Mouse (Mus musculus) adrenal gland, postnatal 0 days (tissue): ENCODE data around the gene Ctnnb1. TPM values are rescaled to one million over a fixed set of nuclear protein-coding genes. Genes with fewer than 3 reads are reported as not detected.

Experiments used
- microRNA-seq: library from miRNA; unstranded; fragments of <30 nt; microRNA quantifications from one replicate; pipeline ENCODE4, GENCODE M21; 2016; ENCODE audit warnings: borderline replicate concordance; ENCODE audit not compliant: insufficient number of aligned reads
- polyA plus RNA-seq: library from polyadenylated mRNA; unstranded; fragments of >200 nt; fragmentation: Nextera tagmentation; extraction: Ambion mirVana; gene quantifications from 2 replicates; pipeline ENCODE4 v1.2.1, GENCODE M21; 2015

Ctnnb1 gene
- polyA plus RNA-seq, result 268 and 287 TPM in 2 replicates

DNA sequence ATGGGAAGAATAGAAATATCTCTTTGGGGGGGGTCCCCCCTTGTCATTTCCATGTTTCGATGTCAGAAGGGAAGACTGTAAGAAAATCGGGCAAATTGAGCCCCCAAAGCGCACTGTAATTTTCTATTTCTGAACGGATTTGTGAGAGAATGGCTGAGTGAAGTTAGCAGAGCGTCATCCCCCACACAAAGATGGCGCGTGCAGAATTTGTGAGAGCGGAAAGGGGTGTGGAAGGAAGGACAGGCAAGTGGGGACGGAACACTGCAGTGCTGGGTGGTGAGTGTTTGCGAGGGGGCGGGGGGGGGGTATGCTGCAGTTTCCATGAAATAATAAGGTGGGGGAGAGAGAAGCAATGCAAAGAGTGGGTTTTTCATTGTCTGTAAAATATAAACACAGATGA is at the start of gene Ctnnb1:
Gene Ctnnb1 (plus strand): TSS at position 136 of the 400 bp plus-strand sequence.

Small RNA genes within 50 kb of the gene (microRNA-seq; reads per million reads assigned to microRNA genes)
- gene Mir7090, result not detected
